Mouse (Mus musculus) left cerebral cortex, adult 2 months (tissue): ENCODE measurements around the gene Aqp11. TPM values are rescaled to one million over a fixed set of nuclear protein-coding genes. Genes with fewer than 3 reads are reported as not detected.
A peak's percentile ranks its signal among the peaks of the same experiment; 100 is the strongest.

ENCODE experiments used
- DNase-seq, 2 experiments: peaks; one replicate each; pipeline ENCODE4 v3.0.0; 2021 to 2022; ENCODE audit warnings: low spot score in 2 of 2, mixed read lengths in 1 of 2; ENCODE audit errors: extremely low spot score in 1 of 2
- H3K27ac ChIP-seq: fragments of 200-600 bp; 2 replicates; pipeline ENCODE4 v1.8.1; 2022
- H3K4me3 ChIP-seq: fragments of 200-600 bp; 2 replicates; pipeline ENCODE4 v1.8.1; 2022
- CTCF ChIP-seq: fragments of 200-600 bp; IDR thresholded peaks from 2 replicates; pipeline ENCODE4 v1.8.1; 2022; ENCODE audit warnings: antibody characterized with exemption, mild to moderate bottlenecking, moderate library complexity
- intact Hi-C: fragments of 180-260 bp; cut with DNase I; formaldehyde crosslinking; loops from one replicate; pipeline ENCODE4 v1.15.1; 2025
- total RNA-seq, 2 experiments: library from RNA; stranded (reverse); gene quantifications; 2 replicates each; pipeline ENCODE4 v1.2.3; 2021

Gene Aqp11
- total RNA-seq, 2 experiments from 2014 or later: 22.3 to 23.6 TPM

- DNase-seq: peak; percentile 92 to 94
- no peak for TF ChIP-seq CTCF
- peak within 1 kb of the TSS; percentile 100 for H3K4me3 ChIP-seq
- intact Hi-C loops: loop anchor here (1.0 to 5.0 kb wide), 2 partner anchors 117 to 214 kb away; partner anchors contain the start of genes Aamdc, Ints4 and Rsf1
- peak within 1 kb of the TSS; percentile 85 for H3K27ac ChIP-seq
Observed at GRCm38 (mm10) chr7:97696506-97697254, 41.4 kb downstream of the Aqp11 start, which contains the start of gene Clns1a. TSS of gene Clns1a (plus strand) at chr7:97696634.

GRCm38 (mm10) chr7:97696133-97696505 is 42.0 kb downstream of the Aqp11 start:
- Histone ChIP-seq H3K4me3 (peak overlapping the region; percentile 100), H3K27ac (peak overlapping the region; percentile 85)
- DNase-seq: no peak
- intact Hi-C loops: loop anchor here (1.0 to 5.0 kb wide), 2 partner anchors 117 to 214 kb away; partner anchors contain the start of genes Aamdc, Ints4 and Rsf1
- TF ChIP-seq CTCF: no peak

- intact Hi-C loops: loop anchor here (5.0 kb wide), 1 partner anchor 213 kb away; the partner anchor contains the start of gene Ints4
- no peak for DNase-seq
- no peak overlapping the region; the same call in 1 of the 2 replicates for H3K27ac ChIP-seq
- no peak overlapping the region for H3K4me3 ChIP-seq
- no peak for TF ChIP-seq CTCF
Observed at GRCm38 (mm10) chr7:97695441-97695840, 42.6 kb downstream of the Aqp11 start.

- no peak overlapping the region for H3K4me3 ChIP-seq
- H3K27ac ChIP-seq: no peak overlapping the region
- intact Hi-C loops: no loop called here
- no peak for TF ChIP-seq CTCF
- DNase-seq: no peak
Observed at GRCm38 (mm10) chr7:97687831-97688230, 50.3 kb downstream of the Aqp11 start.

- Histone ChIP-seq H3K4me3 (no peak overlapping the region), H3K27ac (no peak overlapping the region)
- DNase-seq: no peak
- TF ChIP-seq CTCF: peak; percentile 70
- intact Hi-C loops: loop anchor here (5.0 kb wide), 2 partner anchors 97 to 252 kb away; no protein-coding TSS in a partner anchor
Observed at GRCm38 (mm10) chr7:97679239-97679638, 58.9 kb downstream of the Aqp11 start.

Other genes with a start within 250 kb of the Aqp11 start
- 10 to 100 TPM; 32.2 to 32.3 TPM for gene Aamdc, start 158.8 kb downstream of the Aqp11 start, total RNA-seq
- 10 to 100 TPM; 44.8 to 49.2 TPM for gene Rsf1, start 158.4 kb downstream of the Aqp11 start, total RNA-seq
- 10 to 100 TPM; 82.2 to 84.6 TPM for gene Clns1a, start 41.7 kb downstream of the Aqp11 start, total RNA-seq
- 100 to 1,000 TPM; 414 to 463 TPM for gene Pak1, start 50.3 kb upstream of the Aqp11 start, total RNA-seq
- gene Gdpd4, start 181.7 kb upstream of the Aqp11 start, total RNA-seq: not detected